Mouse (Mus musculus) MEL (cell line): Measurements from ENCODE around the gene Catip. TPM values are rescaled to one million over a fixed set of nuclear protein-coding genes. Genes with fewer than 3 reads are reported as not detected.

ENCODE experiments used
- DNase-seq: peaks from one replicate; pipeline ENCODE4 v3.0.0; 2011; ENCODE audit warnings: low read depth, low spot score
- H3K27ac ChIP-seq: 2 replicates; pipeline ENCODE4 v1.5.1; 2012; ENCODE audit warnings: low read depth, mild to moderate bottlenecking, control low read depth, low read length, moderate library complexity; ENCODE audit not compliant: control insufficient read depth
- H3K27me3 ChIP-seq, 2 experiments: fragments of 150-350 bp in 1 of 2; sonication (generic) in 1 of 2; 2 replicates each; pipeline ENCODE4 v1.6.1; 2012; ENCODE audit warnings: low read length in 2 of 2, mild to moderate bottlenecking in 2 of 2, improper control_type of control experiment in 1 of 2, moderate library complexity in 1 of 2; ENCODE audit not compliant: insufficient read depth in 2 of 2, control insufficient read depth in 1 of 2
- H3K36me3 ChIP-seq, 2 experiments: 2 replicates each; pipeline ENCODE4 v1.6.1; 2012 to 2014; ENCODE audit warnings: low read length in 2 of 2, improper control_type of control experiment in 1 of 2, inconsistent platforms in 1 of 2, mild to moderate bottlenecking in 1 of 2; ENCODE audit not compliant: insufficient read depth in 2 of 2, control insufficient read depth in 1 of 2
- H3K4me1 ChIP-seq, 2 experiments: fragments of 150-350 bp in 1 of 2; sonication (generic) in 1 of 2; 2 replicates each; pipeline ENCODE4 v1.6.1; 2012; ENCODE audit warnings: low read length in 2 of 2, improper control_type of control experiment in 1 of 2, mild to moderate bottlenecking in 1 of 2; ENCODE audit not compliant: insufficient read depth in 2 of 2, control insufficient read depth in 1 of 2
- H3K4me3 ChIP-seq, 2 experiments: fragments of 150-350 bp in 1 of 2; sonication (generic) in 1 of 2; 2 replicates each; pipeline ENCODE4 v1.5.1; 2012; ENCODE audit warnings: low read depth in 2 of 2, low read length in 2 of 2, mild to moderate bottlenecking in 2 of 2, moderate library complexity in 2 of 2, control low read depth in 1 of 2, improper control_type of control experiment in 1 of 2; ENCODE audit not compliant: control insufficient read depth in 1 of 2, insufficient read depth in 1 of 2
- H3K79me2 ChIP-seq: 2 replicates; pipeline ENCODE4 v1.6.1; 2012; ENCODE audit warnings: mild to moderate bottlenecking, low read length, moderate library complexity; ENCODE audit not compliant: control insufficient read depth, poor library complexity, insufficient read depth
- H3K9ac ChIP-seq: 2 replicates; pipeline ENCODE4 v1.6.1; 2012; ENCODE audit warnings: low read depth, mild to moderate bottlenecking, control low read depth, low read length, moderate library complexity; ENCODE audit not compliant: control insufficient read depth, poor library complexity, severe bottlenecking
- H3K9me3 ChIP-seq: fragments of 150-350 bp; sonication (generic); replicated peaks from 2 replicates; pipeline ENCODE4 v1.6.1; 2012; ENCODE audit warnings: mild to moderate bottlenecking, low read length, improper control_type of control experiment, moderate library complexity; ENCODE audit not compliant: insufficient read depth
- BHLHE40 ChIP-seq: IDR thresholded peaks from 2 replicates; pipeline ENCODE4 v1.6.1; 2012; ENCODE audit warnings: low read depth, mild to moderate bottlenecking, inconsistent platforms, low read length, improper control_type of control experiment, borderline replicate concordance
- CHD1 ChIP-seq: IDR thresholded peaks from 2 replicates; pipeline ENCODE4 v1.6.1; 2012; ENCODE audit warnings: low read depth, mild to moderate bottlenecking, inconsistent platforms, low read length, improper control_type of control experiment
- CHD2 ChIP-seq: IDR thresholded peaks from 2 replicates; pipeline ENCODE4 v1.6.1; 2011; ENCODE audit warnings: low read length, improper control_type of control experiment
- CTCF ChIP-seq, 3 experiments: IDR thresholded peaks in 2 of 3; conservative IDR thresholded peaks in 1 of 3; 2 replicates each; pipeline ENCODE4 v1.5.1; 2011 to 2012; ENCODE audit warnings: low read length in 3 of 3, low read depth in 2 of 3, mild to moderate bottlenecking in 2 of 3, improper control_type of control experiment in 1 of 3, inconsistent platforms in 1 of 3, mixed read lengths in 1 of 3, moderate library complexity in 1 of 3; ENCODE audit not compliant: control insufficient read depth in 1 of 3, insufficient read depth in 1 of 3, poor library complexity in 1 of 3, severe bottlenecking in 1 of 3
- GATA1 ChIP-seq: IDR thresholded peaks from 2 replicates; pipeline ENCODE4 v1.6.1; 2011; ENCODE audit warnings: low read depth, low read length, improper control_type of control experiment
- MAFK ChIP-seq: IDR thresholded peaks from 2 replicates; pipeline ENCODE4 v1.6.1; 2011; ENCODE audit warnings: low read depth, mild to moderate bottlenecking, low read length, improper control_type of control experiment, borderline replicate concordance
- MAZ ChIP-seq: IDR thresholded peaks from 2 replicates; pipeline ENCODE4 v1.6.1; 2012; ENCODE audit warnings: low read depth, mild to moderate bottlenecking, inconsistent platforms, low read length, improper control_type of control experiment
- NRF1 ChIP-seq: IDR thresholded peaks from 2 replicates; pipeline ENCODE4 v1.6.1; 2014; ENCODE audit warnings: low read depth, mild to moderate bottlenecking, inconsistent platforms, low read length, improper control_type of control experiment, moderate library complexity; ENCODE audit not compliant: poor library complexity, insufficient read depth, severe bottlenecking
- RAD21 ChIP-seq: IDR thresholded peaks from 2 replicates; pipeline ENCODE4 v1.6.1; 2011; ENCODE audit warnings: mild to moderate bottlenecking, low read depth, low read length, improper control_type of control experiment
- USF2 ChIP-seq, 2 experiments: IDR thresholded peaks; 2 replicates each; pipeline ENCODE4 v1.6.1; 2011 to 2012; ENCODE audit warnings: improper control_type of control experiment in 2 of 2, low read length in 2 of 2, borderline replicate concordance in 1 of 2, inconsistent platforms in 1 of 2, low read depth in 1 of 2, mild to moderate bottlenecking in 1 of 2; ENCODE audit not compliant: insufficient read depth in 1 of 2
- polyA plus RNA-seq, 2 experiments: library from polyadenylated mRNA; stranded (reverse) in 1 of 2; unstranded in 1 of 2; fragments of >175 nt in 1 of 2; fragments of >200 nt in 1 of 2; gene quantifications; 2 replicates each; pipeline versions ENCODE4 v1.2.1 to v1.2.4; 2012; ENCODE audit warnings: low replicate concordance in 2 of 2, low read depth in 1 of 2; ENCODE audit not compliant: insufficient read length in 2 of 2, insufficient read depth in 1 of 2, missing spikeins in 1 of 2
- total RNA-seq: library from RNA; depleted of rRNA; stranded (reverse); fragments of 300-350 nt; gene quantifications from 2 replicates; pipeline ENCODE4 v1.2.3, GENCODE M21; 2012; rRNA removed

Catip gene
- total and polyA plus RNA-seq, 3 experiments = 0.08 TPM; not detected in 1

DNA sequence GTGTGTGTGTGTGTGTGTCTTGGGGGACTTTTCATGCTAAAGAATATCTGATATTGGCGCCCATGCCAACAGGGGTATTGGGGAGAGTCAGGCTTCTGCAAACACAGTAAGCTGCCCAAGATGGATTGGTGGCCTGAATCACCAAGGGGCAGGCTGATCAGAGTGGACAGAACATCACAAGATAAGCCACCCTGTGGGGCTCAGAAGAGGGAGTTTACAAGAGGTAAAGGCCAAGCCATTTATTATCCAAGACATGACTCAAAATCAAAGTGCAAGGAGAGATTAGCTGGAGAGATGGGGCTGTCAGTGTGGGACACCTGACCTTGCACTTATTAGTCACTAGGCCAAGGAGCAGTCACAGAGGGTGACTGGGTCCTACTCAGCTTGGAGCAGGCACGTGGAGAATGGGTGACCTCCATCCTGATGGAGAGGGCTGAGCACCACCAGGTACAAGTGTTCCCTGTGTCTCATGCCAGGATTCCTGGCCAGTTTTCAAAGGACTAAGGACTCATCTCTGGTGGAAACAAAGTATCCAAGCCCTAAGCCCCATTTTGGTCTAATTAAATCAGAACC is 49.9 kb downstream of the Catip start:
- no peak overlapping the region for H3K27ac ChIP-seq
- H3K36me3 ChIP-seq = peaks cover 0 to 4% of the 10 kb centered on the region in 2 experiments; a peak in 2 of 4 replicates
- no peaks in the 10 kb centered on the region for H3K27me3 ChIP-seq
- H3K9me3 ChIP-seq = no peaks in the 10 kb centered on the region
- no peak for DNase-seq
- peaks cover 3 to 7% of the 10 kb centered on the region in 2 experiments; a peak in 3 of 4 replicates for H3K4me1 ChIP-seq
- no peak overlapping the region for H3K9ac ChIP-seq
- H3K79me2 ChIP-seq = no peaks in the 10 kb centered on the region
- H3K4me3 ChIP-seq = no peak overlapping the region
- TF ChIP-seq USF2 (IDR thresholded peaks at IDR 0.05; ENCODE audit: borderline replicate concordance in 1 of 2, insufficient read depth in 1 of 2, low read depth in 1 of 2, low read length in 2 of 2) = no peak

DNA sequence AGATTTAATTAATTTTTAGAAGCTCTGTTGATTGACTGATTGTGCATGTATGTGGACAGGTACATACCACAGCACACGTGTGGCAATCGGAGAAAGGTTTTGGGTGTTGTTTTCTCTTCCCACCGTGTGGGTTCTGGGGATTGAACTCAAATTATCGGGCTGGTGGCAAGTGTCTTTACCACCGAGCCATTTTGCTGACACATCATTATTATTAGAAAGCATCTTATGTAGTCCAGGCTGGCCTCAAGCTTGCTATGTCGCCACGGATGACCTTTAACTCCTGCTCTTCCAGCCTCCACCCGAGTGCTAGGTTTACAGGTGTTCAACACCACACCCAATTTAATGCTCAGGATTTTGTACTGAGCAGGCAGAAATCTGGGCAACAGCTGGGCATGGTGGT is 50.8 kb downstream of the Catip start:
- Histone ChIP-seq H3K4me3 (no peak overlapping the region), H3K9ac (no peak overlapping the region), H3K27me3 (no peaks in the 10 kb centered on the region), H3K36me3 (peaks cover 0 to 4% of the 10 kb centered on the region in 2 experiments; a peak in 2 of 4 replicates), H3K4me1 (peaks cover 3 to 7% of the 10 kb centered on the region in 2 experiments; a peak in 3 of 4 replicates), H3K9me3 (no peaks in the 10 kb centered on the region), H3K79me2 (no peaks in the 10 kb centered on the region), H3K27ac (no peak overlapping the region)
- no peak for TF ChIP-seq CHD2
- TF ChIP-seq MAFK = peak; percentile 44; the same call in 1 of the 2 replicates
- DNase-seq = no peak

DNA sequence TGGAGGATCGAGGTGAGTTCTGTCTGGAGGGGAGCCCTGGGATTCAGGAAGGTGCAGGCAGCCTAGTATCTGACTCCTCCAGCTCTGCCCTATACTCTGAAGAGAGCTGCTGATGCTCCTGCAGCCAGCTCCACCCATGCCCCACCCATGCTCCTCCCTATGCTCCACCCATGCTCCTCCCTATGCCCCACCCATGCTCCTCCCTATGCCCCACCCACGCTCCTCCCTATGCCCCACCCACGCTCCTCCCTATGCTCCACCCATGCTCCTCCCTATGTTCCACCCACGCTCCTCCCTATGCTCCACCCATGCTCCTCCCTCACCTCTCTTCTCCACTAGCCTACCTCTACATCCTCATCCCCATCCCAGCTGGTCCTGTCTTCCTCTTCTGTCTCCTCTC is 53.2 kb downstream of the Catip start:
- no peaks in the 10 kb centered on the region for H3K79me2 ChIP-seq
- TF ChIP-seq CHD1 (no peak), GATA1 (no peak), MAFK (no peak), RAD21 (no peak), BHLHE40 (no peak), MAZ (no peak), USF2 (IDR thresholded peaks at IDR 0.05; ENCODE audit: borderline replicate concordance in 1 of 2, insufficient read depth in 1 of 2, low read depth in 1 of 2, low read length in 2 of 2) (no peak), NRF1 (no peak), CTCF (IDR thresholded peaks at IDR 0.05 in 2 of 3, conservative IDR thresholded peaks at IDR 0.05 in 1 of 3; ENCODE audit: control insufficient read depth in 1 of 3, insufficient read depth in 1 of 3, low read depth in 2 of 3, low read length in 3 of 3, poor library complexity in 1 of 3, severe bottlenecking in 1 of 3) (no peak)
- no peaks in the 10 kb centered on the region for H3K27me3 ChIP-seq
- peaks cover 0 to 4% of the 10 kb centered on the region in 2 experiments; a peak in 2 of 4 replicates for H3K36me3 ChIP-seq
- H3K4me1 ChIP-seq = peaks cover 3 to 7% of the 10 kb centered on the region in 2 experiments; a peak in 3 of 4 replicates
- no peaks in the 10 kb centered on the region for H3K9me3 ChIP-seq
- H3K27ac ChIP-seq = no peak overlapping the region
- DNase-seq = peak; percentile 67
- no peak overlapping the region for H3K9ac ChIP-seq
- H3K4me3 ChIP-seq = no peak overlapping the region

Other genes starting within 250 kb of the Catip start
- not detected in 2 replicates for gene Tns1, start 237.7 kb upstream of the Catip start, total RNA-seq
- gene Tns1, start 237.7 kb upstream of the Catip start, polyA plus RNA-seq = under 1 TPM in 1 of 2 experiments, not detected in 1; 0.11 TPM
- gene Rufy4, start 236.6 kb upstream of the Catip start, total RNA-seq = 0.04 TPM in 1 of 2 replicates, not detected in the other
- under 1 TPM in 1 of 2 experiments, not detected in 1; 0.10 TPM for gene Rufy4, start 236.6 kb upstream of the Catip start, polyA plus RNA-seq
- gene Cxcr2, start 208.1 kb upstream of the Catip start, total RNA-seq = 0.92 and 1.7 TPM in 2 replicates
- gene Cxcr2, start 208.1 kb upstream of the Catip start, polyA plus RNA-seq = under 1 TPM in 1 of 2 experiments, not detected in 1; 0.11 TPM
- gene Cxcr1, start 167.5 kb upstream of the Catip start, total RNA-seq = not detected in 2 replicates
- not detected for gene Cxcr1, start 167.5 kb upstream of the Catip start, polyA plus RNA-seq
- gene Arpc2, start 126.0 kb upstream of the Catip start, total RNA-seq = 141 and 166 TPM in 2 replicates
- 100 to 1,000 TPM; 108 to 423 TPM for gene Arpc2, start 126.0 kb upstream of the Catip start, polyA plus RNA-seq
- 0.16 TPM in 1 of 2 replicates, not detected in the other for gene Gpbar1, start 83.6 kb upstream of the Catip start, total RNA-seq
- not detected for gene Gpbar1, start 83.6 kb upstream of the Catip start, polyA plus RNA-seq
- 107 and 108 TPM in 2 replicates for gene Aamp, start 77.4 kb upstream of the Catip start, total RNA-seq
- gene Aamp, start 77.4 kb upstream of the Catip start, polyA plus RNA-seq = 100 to 1,000 TPM in 1 of 2 experiments, not detected in 1; 169 TPM
- gene Pnkd, start 77.2 kb upstream of the Catip start, total RNA-seq = 48.2 and 52.5 TPM in 2 replicates
- gene Pnkd, start 77.2 kb upstream of the Catip start, polyA plus RNA-seq = 10 to 100 TPM in 1 of 2 experiments, not detected in 1; 64.2 TPM
- gene Tmbim1, start 56.5 kb upstream of the Catip start, total RNA-seq = 10.3 and 13.0 TPM in 2 replicates
- 10 to 100 TPM in 1 of 2 experiments, not detected in 1; 20.8 TPM for gene Tmbim1, start 56.5 kb upstream of the Catip start, polyA plus RNA-seq
- gene Slc11a1, start 13.1 kb downstream of the Catip start, total RNA-seq = 0.26 TPM in 1 of 2 replicates, not detected in the other
- gene Slc11a1, start 13.1 kb downstream of the Catip start, polyA plus RNA-seq = under 1 TPM in 1 of 2 experiments, not detected in 1; 0.11 TPM
- gene Ctdsp1, start 29.4 kb downstream of the Catip start, total RNA-seq = 18.0 TPM in 2 replicates
- gene Ctdsp1, start 29.4 kb downstream of the Catip start, polyA plus RNA-seq = 10 to 100 TPM in 1 of 2 experiments, not detected in 1; 69.8 TPM
- 0.03 and 0.04 TPM in 2 replicates for gene Vil1, start 47.3 kb downstream of the Catip start, total RNA-seq
- under 1 TPM in 1 of 2 experiments, not detected in 1; 0.04 TPM for gene Vil1, start 47.3 kb downstream of the Catip start, polyA plus RNA-seq
- 62.7 and 65.1 TPM in 2 replicates for gene Cnot9, start 143.9 kb downstream of the Catip start, total RNA-seq
- 10 to 100 TPM in 1 of 2 experiments, not detected in 1; 85.0 TPM for gene Cnot9, start 143.9 kb downstream of the Catip start, polyA plus RNA-seq
- 0.13 and 0.15 TPM in 2 replicates for gene Plcd4, start 180.8 kb downstream of the Catip start, total RNA-seq
- under 1 TPM in 1 of 2 experiments, not detected in 1; 0.77 TPM for gene Plcd4, start 180.8 kb downstream of the Catip start, polyA plus RNA-seq
- gene Usp37, start 182.2 kb downstream of the Catip start, total RNA-seq = 24.0 and 27.7 TPM in 2 replicates
- 10 to 100 TPM; 17.8 to 77.6 TPM for gene Usp37, start 182.2 kb downstream of the Catip start, polyA plus RNA-seq
- gene Zfp142, start 226.1 kb downstream of the Catip start, total RNA-seq = 9.2 and 10.6 TPM in 2 replicates
- gene Zfp142, start 226.1 kb downstream of the Catip start, polyA plus RNA-seq = 10 to 100 TPM in 1 of 2 experiments, not detected in 1; 21.8 TPM
- gene Bcs1l, start 226.2 kb downstream of the Catip start, total RNA-seq = 24.5 and 27.7 TPM in 2 replicates
- gene Bcs1l, start 226.2 kb downstream of the Catip start, polyA plus RNA-seq = 10 to 100 TPM in 1 of 2 experiments, not detected in 1; 35.0 TPM
- 26.2 and 32.4 TPM in 2 replicates for gene Rnf25, start 239.3 kb downstream of the Catip start, total RNA-seq
- gene Rnf25, start 239.3 kb downstream of the Catip start, polyA plus RNA-seq = 10 to 100 TPM in 1 of 2 experiments, not detected in 1; 49.7 TPM
- gene Stk36, start 239.3 kb downstream of the Catip start, total RNA-seq = 0.23 and 0.26 TPM in 2 replicates
- under 1 TPM in 1 of 2 experiments, not detected in 1; 0.89 TPM for gene Stk36, start 239.3 kb downstream of the Catip start, polyA plus RNA-seq